Mouse (Mus musculus) splenic B cell, adult 2 months (primary cell): ENCODE measurements at regions not wholly inside any gene's neighbourhood (a gene's known extent, or its start where the extent isn't known, plus 50 kb on each side); places are given as distances from the start of the nearest gene placed in this dataset.
"Not testable (repeated sequence)": the region's sequence is repeated elsewhere in the genome, so short reads cannot be mapped to it uniquely, and the experiment has no call there.

ENCODE experiments used
- DNase-seq: peaks from one replicate; pipeline ENCODE4 v3.0.0-alpha.2; 2011; ENCODE audit warnings: low read depth, low spot score
- H3K27me3 ChIP-seq: 2 replicates; pipeline ENCODE4 v1.6.1; 2012; ENCODE audit warnings: mild to moderate bottlenecking, low read length, moderate library complexity, mixed read lengths; ENCODE audit not compliant: control insufficient read depth, poor library complexity, insufficient read depth, severe bottlenecking
- H3K36me3 ChIP-seq: 2 replicates; pipeline ENCODE4 v1.6.1; 2012; ENCODE audit warnings: mild to moderate bottlenecking, low read length, moderate library complexity, mixed read lengths; ENCODE audit not compliant: control insufficient read depth, poor library complexity, insufficient read depth, severe bottlenecking

GRCm38 (mm10) chr9:41914611-41915010, 209.5 kb downstream of the Sorl1 start:
- no peaks in the 10 kb centered on the region for H3K27me3 ChIP-seq
- no peaks in the 10 kb centered on the region for H3K36me3 ChIP-seq
- no peak for DNase-seq

- DNase-seq, result no peak
- H3K27me3 ChIP-seq, result no peaks in the 10 kb centered on the region
- H3K36me3 ChIP-seq, result no peaks in the 10 kb centered on the region
Observed at GRCm38 (mm10) chr9:41913911-41914310, 210.2 kb downstream of the Sorl1 start.

GRCm38 (mm10) chr9:41912482-41912881, 211.6 kb downstream of the Sorl1 start:
- no peak for DNase-seq
- H3K36me3 ChIP-seq, result no peaks in the 10 kb centered on the region
- no peaks in the 10 kb centered on the region for H3K27me3 ChIP-seq

- no peaks in the 10 kb centered on the region for H3K36me3 ChIP-seq
- no peak for DNase-seq
- no peaks in the 10 kb centered on the region for H3K27me3 ChIP-seq
Observed at GRCm38 (mm10) chr9:41900606-41900974, 223.5 kb downstream of the Sorl1 start.

GRCm38 (mm10) chr9:41899766-41900605, 224.1 kb downstream of the Sorl1 start:
- H3K36me3 ChIP-seq, result no peaks in the 10 kb centered on the region
- DNase-seq, result no peak
- no peaks in the 10 kb centered on the region for H3K27me3 ChIP-seq

GRCm38 (mm10) chr9:41895106-41895505, 229.0 kb downstream of the Sorl1 start:
- DNase-seq, result no peak
- H3K36me3 ChIP-seq, result no peaks in the 10 kb centered on the region
- H3K27me3 ChIP-seq, result peaks cover 3% of the 10 kb centered on the region; the same call in 1 of the 2 replicates

- peaks cover 3% of the 10 kb centered on the region; the same call in 1 of the 2 replicates for H3K27me3 ChIP-seq
Observed at GRCm38 (mm10) chr9:41892841-41893240, 231.3 kb downstream of the Sorl1 start.

GRCm38 (mm10) chr9:41891206-41891605, 232.9 kb downstream of the Sorl1 start:
- DNase-seq, result no peak
- Histone ChIP-seq H3K27me3 (peaks cover 3% of the 10 kb centered on the region; the same call in 1 of the 2 replicates), H3K36me3 (no peaks in the 10 kb centered on the region)

More at GRCm38 (mm10) chr9:41892841-41893240, 231.3 kb downstream of the Sorl1 start:
- DNase-seq, result no peak
- no peaks in the 10 kb centered on the region for H3K36me3 ChIP-seq

GRCm38 (mm10) chr9:41890273-41891141, 233.6 kb downstream of the Sorl1 start:
- DNase-seq, result no peak
- Histone ChIP-seq H3K27me3 (peaks cover 3% of the 10 kb centered on the region; the same call in 1 of the 2 replicates), H3K36me3 (no peaks in the 10 kb centered on the region)

- Histone ChIP-seq H3K36me3 (no peaks in the 10 kb centered on the region), H3K27me3 (peaks cover 3% of the 10 kb centered on the region; the same call in 1 of the 2 replicates)
- DNase-seq, result no peak
Observed at GRCm38 (mm10) chr9:41889568-41890272, 234.4 kb downstream of the Sorl1 start.

- DNase-seq, result no peak
- H3K36me3 ChIP-seq, result no peaks in the 10 kb centered on the region
- H3K27me3 ChIP-seq, result peaks cover 3% of the 10 kb centered on the region; the same call in 1 of the 2 replicates
Observed at GRCm38 (mm10) chr9:41888616-41889150, 235.4 kb downstream of the Sorl1 start.

GRCm38 (mm10) chr9:41886456-41886855, 237.6 kb downstream of the Sorl1 start:
- not testable (repeated sequence) for H3K36me3 ChIP-seq, H3K27me3 ChIP-seq

GRCm38 (mm10) chr9:41880457-41880856, 243.6 kb downstream of the Sorl1 start:
- H3K36me3 ChIP-seq, result no peaks in the 10 kb centered on the region
- no peak for DNase-seq
- H3K27me3 ChIP-seq, result no peaks in the 10 kb centered on the region

More at GRCm38 (mm10) chr9:41886456-41886855, 237.6 kb downstream of the Sorl1 start:
- DNase-seq, result not testable (repeated sequence)

- Histone ChIP-seq H3K27me3 (no peaks in the 10 kb centered on the region), H3K36me3 (no peaks in the 10 kb centered on the region)
- DNase-seq, result no peak
Observed at GRCm38 (mm10) chr9:41879080-41879479, 245.0 kb downstream of the Sorl1 start.
